Comparison of ENCODE assay signal across 10 mouse cellular contexts in the genomic region with DNA sequence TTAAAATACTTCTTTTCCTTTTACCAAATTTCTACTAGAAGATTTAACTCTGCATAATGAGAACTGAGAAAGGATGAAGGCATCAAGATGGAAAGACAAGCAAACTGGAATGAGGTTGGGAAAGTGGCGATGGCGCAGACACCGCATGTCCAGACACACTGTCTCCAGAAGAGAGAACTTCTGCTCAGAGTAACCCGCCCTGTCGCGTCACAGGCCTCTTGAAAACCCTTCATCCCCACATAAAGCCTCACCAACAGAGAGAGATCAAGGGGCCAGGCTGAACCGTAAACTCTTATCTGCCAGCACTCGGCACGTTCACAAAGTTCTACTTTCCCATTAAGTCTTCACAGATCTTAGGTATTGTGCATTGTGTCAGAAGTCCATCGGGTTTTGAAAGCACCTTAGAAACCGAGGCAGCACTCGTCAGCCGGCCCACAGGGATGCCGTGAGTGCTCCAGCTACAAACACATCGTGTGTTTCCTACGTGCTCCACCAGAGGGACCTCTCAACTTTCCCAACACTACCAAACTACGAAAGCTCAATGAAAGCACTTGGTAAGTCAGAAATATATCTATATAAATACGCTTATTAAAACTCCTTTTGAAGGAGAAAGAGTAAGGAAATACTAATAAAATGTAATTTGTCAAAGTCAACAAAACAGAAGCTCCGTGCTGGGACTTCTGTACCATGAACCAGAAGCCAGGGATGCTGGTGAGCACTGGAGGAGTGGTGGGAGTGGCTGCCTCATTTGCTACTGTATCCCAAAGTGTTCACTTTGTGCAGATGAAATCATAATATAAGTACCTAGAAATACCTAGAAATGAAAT. TPM values are rescaled to one million over a fixed set of nuclear protein-coding genes. Genes with fewer than 3 reads are reported as not detected.
DNase-seq lines count a peak whose midpoint lies in the region; ATAC-seq and TF ChIP-seq lines count a peak whose summit lies in the region.
"Had no signal": no experiment of that assay in that cellular context is flagged by ENCODE, and none has a peak within 500 bp of the region (broad histone marks: within the 10 kb centered on the region; RNA-seq: fewer than 3 reads in every experiment).

No protein-coding gene starts in this region.

- WGBS in midbrain, embryonic 11.5 days = 56% methylated on average over 19 of the region's 19 CpGs
- WGBS in midbrain, embryonic 13.5 days = 48% methylated on average over 19 of the region's 19 CpGs
- 30% methylated on average over 19 of the region's 19 CpGs for WGBS in heart, postnatal 0 days

- H3K4me3 ChIP-seq in midbrain, embryonic 11.5 days (ENCODE audit: low read depth, low read length) = no peak overlapping the region
- H3K4me3 ChIP-seq in midbrain, embryonic 13.5 days (replicated peaks) = no peak overlapping the region
- no peak overlapping the region for H3K4me3 ChIP-seq in heart, postnatal 0 days (ENCODE audit: low read depth, low read length)
- H3K4me3 ChIP-seq: embryonic facial prominence, embryonic 12.5 days; myocyte had no signal

- no peak for TF ChIP-seq EP300 in heart, postnatal 0 days (IDR thresholded peaks at IDR 0.05; ENCODE audit: low read depth)

- no peak overlapping the region for H3K27ac ChIP-seq in midbrain, embryonic 11.5 days (ENCODE audit: low read depth, low read length)
- H3K27ac ChIP-seq in midbrain, embryonic 13.5 days = no peak overlapping the region
- no peak overlapping the region for H3K27ac ChIP-seq in heart, postnatal 0 days (ENCODE audit: low read depth)
- H3K27ac ChIP-seq: embryonic facial prominence, embryonic 12.5 days had no signal

- H3K36me3 ChIP-seq in midbrain, embryonic 11.5 days (ENCODE audit: control insufficient read depth, insufficient read depth, low read length) = no peaks in the 10 kb centered on the region
- no peaks in the 10 kb centered on the region for H3K36me3 ChIP-seq in midbrain, embryonic 13.5 days
- 0 out of 2 replicates have a peak, but pooled peaks cover 3% of the 10 kb centered on the region for H3K36me3 ChIP-seq in heart, postnatal 0 days (replicated peaks; ENCODE audit: control insufficient read depth, insufficient read depth, low read length)
- H3K36me3 ChIP-seq: embryonic facial prominence, embryonic 12.5 days had no signal

- no peaks in the 10 kb centered on the region for H3K4me1 ChIP-seq in midbrain, embryonic 11.5 days (ENCODE audit: control insufficient read depth, insufficient read depth, low read length)
- no peaks in the 10 kb centered on the region for H3K4me1 ChIP-seq in midbrain, embryonic 13.5 days (replicated peaks)
- H3K4me1 ChIP-seq in heart, postnatal 0 days (ENCODE audit: control insufficient read depth, insufficient read depth) = no peaks in the 10 kb centered on the region
- H3K4me1 ChIP-seq: embryonic facial prominence, embryonic 12.5 days had no signal

- H3K9ac ChIP-seq in midbrain, embryonic 11.5 days (ENCODE audit: low read length) = no peak overlapping the region
- H3K9ac ChIP-seq in midbrain, embryonic 13.5 days (replicated peaks) = no peak overlapping the region
- no peak overlapping the region for H3K9ac ChIP-seq in heart, postnatal 0 days (replicated peaks; ENCODE audit: low read depth, low read length)
- H3K9ac ChIP-seq: embryonic facial prominence, embryonic 12.5 days had no signal

- H3K4me2 ChIP-seq in midbrain, embryonic 11.5 days = no peak overlapping the region
- no peak overlapping the region for H3K4me2 ChIP-seq in midbrain, embryonic 13.5 days (replicated peaks)
- H3K4me2 ChIP-seq in heart, postnatal 0 days (ENCODE audit: low read depth, low read length) = peak overlapping the region; percentile 21; the same call in 1 of the 2 replicates
- H3K4me2 ChIP-seq: embryonic facial prominence, embryonic 12.5 days had no signal

- no peaks in the 10 kb centered on the region for H3K27me3 ChIP-seq in midbrain, embryonic 11.5 days (ENCODE audit: control insufficient read depth, insufficient read depth, low read length)
- H3K27me3 ChIP-seq in midbrain, embryonic 13.5 days = no peaks in the 10 kb centered on the region
- H3K27me3 ChIP-seq in heart, postnatal 0 days (ENCODE audit: control insufficient read depth, insufficient read depth, low read length) = no peaks in the 10 kb centered on the region
- H3K27me3 ChIP-seq: embryonic facial prominence, embryonic 12.5 days had no signal

- no peak for ATAC-seq in midbrain, embryonic 11.5 days (ENCODE audit: low FRiP score)
- no peak for ATAC-seq in midbrain, embryonic 13.5 days
- ATAC-seq in heart, postnatal 0 days (ENCODE audit: insufficient read depth, low read depth) = peak; percentile 53; the same call in 1 of the 2 replicates
- peak; percentile 80 for ATAC-seq in megakaryocyte, adult 5-6 weeks (ENCODE audit: poor library complexity, severe bottlenecking)
- no peak for ATAC-seq in activated CD4-positive, CD25-positive, alpha-beta regulatory T cell, adult 4 months

- DNase-seq in midbrain, embryonic 11.5 days (ENCODE audit: low spot score, missing footprints) = peak; percentile 87
- DNase-seq in adrenal gland, adult 18-20 months (ENCODE audit: low spot score in 2 of 2) = peak; percentile 36 to 58
- peak; percentile 67 for DNase-seq in embryo, embryonic 10.5 days (ENCODE audit: low spot score)
- peak; percentile 60 for DNase-seq in heart, postnatal 0 days (ENCODE audit: low spot score)
- peak; percentile 59 to 72 for DNase-seq in layer of hippocampus, postnatal 10 days (ENCODE audit: low spot score in 2 of 2)

- no peaks in the 10 kb centered on the region for H3K9me3 ChIP-seq in midbrain, embryonic 11.5 days (ENCODE audit: control insufficient read depth, low read length)
- H3K9me3 ChIP-seq in midbrain, embryonic 13.5 days = no peaks in the 10 kb centered on the region
- no peaks in the 10 kb centered on the region for H3K9me3 ChIP-seq in heart, postnatal 0 days (replicated peaks; ENCODE audit: control insufficient read depth, low read length)
- H3K9me3 ChIP-seq: embryonic facial prominence, embryonic 12.5 days had no signal

- TF ChIP-seq CTCF in heart, postnatal 0 days (IDR thresholded peaks at IDR 0.05; ENCODE audit: low read depth) = peak; percentile 65

RNA-seq across cellular contexts. Expression of gene Msrb3, which starts 39.4 kb away (rescaled TPM):
- 3.9 and 4.6 TPM in 2 replicates for polyA plus RNA-seq in midbrain, embryonic 11.5 days (2014; fragmentation: Nextera tagmentation; extraction: Ambion mirVana)
- polyA plus RNA-seq in midbrain, embryonic 13.5 days (2015; fragmentation: Nextera tagmentation; extraction: Ambion mirVana) = 0.80 and 2.0 TPM in 2 replicates
- total RNA-seq in adrenal gland, adult 18-20 months (2021) = 10 to 100 TPM; 42.7 to 62.5 TPM
- total RNA-seq in heart, postnatal 0 days (2014; rRNA removed; ENCODE audit: low replicate concordance) = 122 and 134 TPM in 2 replicates
- polyA plus RNA-seq in heart, postnatal 0 days (2015; fragmentation: Nextera tagmentation; extraction: Ambion mirVana) = 29.5 and 45.0 TPM in 2 replicates
- total RNA-seq in layer of hippocampus, postnatal 10 days (2021) = 1 to 10 TPM; 4.7 to 5.3 TPM
- 0.40 TPM in 1 of 2 replicates, not detected in the other for total RNA-seq in megakaryocyte, adult 5-6 weeks (2015)
- 0.07 TPM in 1 of 2 replicates, not detected in the other for total RNA-seq in megakaryocyte, adult 5-6 weeks (2017)
- under 1 TPM; 0.38 to 0.66 TPM for polyA plus RNA-seq in activated CD4-positive, CD25-positive, alpha-beta regulatory T cell, adult 4 months (2017; shearing (Covaris generic))

RNA-seq across cellular contexts. Expression of gene Lemd3, which starts 40.8 kb away (rescaled TPM):
- 4.6 and 4.8 TPM in 2 replicates for polyA plus RNA-seq in midbrain, embryonic 11.5 days (2014; fragmentation: Nextera tagmentation; extraction: Ambion mirVana)
- 3.4 and 3.6 TPM in 2 replicates for polyA plus RNA-seq in midbrain, embryonic 13.5 days (2015; fragmentation: Nextera tagmentation; extraction: Ambion mirVana)
- total RNA-seq in adrenal gland, adult 18-20 months (2021) = 10 to 100 TPM; 20.9 to 24.0 TPM
- total RNA-seq in heart, postnatal 0 days (2014; rRNA removed; ENCODE audit: low replicate concordance) = 15.8 and 18.2 TPM in 2 replicates
- 1.8 and 2.1 TPM in 2 replicates for polyA plus RNA-seq in heart, postnatal 0 days (2015; fragmentation: Nextera tagmentation; extraction: Ambion mirVana)
- 10 to 100 TPM; 30.7 to 32.8 TPM for total RNA-seq in layer of hippocampus, postnatal 10 days (2021)
- 10.9 and 14.3 TPM in 2 replicates for total RNA-seq in megakaryocyte, adult 5-6 weeks (2015)
- total RNA-seq in megakaryocyte, adult 5-6 weeks (2017) = 16.1 and 16.5 TPM in 2 replicates
- polyA plus RNA-seq in activated CD4-positive, CD25-positive, alpha-beta regulatory T cell, adult 4 months (2017; shearing (Covaris generic)) = 1 to 10 TPM; 4.0 to 4.4 TPM

Comparison
In these comparisons a context has a peak if more than half of its experiments do, and no peak if none do; other contexts are left out.
1. ATAC-seq: peak in heart, postnatal 0 days (single experiment) and megakaryocyte, adult 5-6 weeks (single experiment); none in midbrain, embryonic 11.5 days (single experiment), midbrain, embryonic 13.5 days (single experiment) and activated CD4-positive, CD25-positive, alpha-beta regulatory T cell, adult 4 months (single experiment).
2. RNA of gene Msrb3, which starts 39.4 kb away (total RNA-seq): 122 to 134 TPM in heart, postnatal 0 days and 42.7 to 62.5 TPM in adrenal gland, adult 18-20 months; 4.7 to 5.3 TPM in layer of hippocampus, postnatal 10 days and 0.07 to 0.40 TPM in megakaryocyte, adult 5-6 weeks; every median in the first group is over 4 times any median in the second.
3. Peak in every context shown above with its lines, with median percentiles within 50 percentile points of each other: DNase-seq.